Mouse (Mus musculus) liver, embryonic 16.5 days (tissue): ENCODE measurements at regions not wholly inside any gene's neighbourhood (a gene's known extent, or its start where the extent isn't known, plus 50 kb on each side); places are given as distances from the start of the nearest gene placed in this dataset.

Source experiments
- ATAC-seq: fragments of 200-750 bp; cut with Nextera tagmentation; 2 replicates; pipeline ENCODE4 v1.8.0; 2017; ENCODE audit warnings: low read depth, mild to moderate bottlenecking, moderate number of reproducible peaks, moderate library complexity
- H3K27ac ChIP-seq: fragments of 300-500 bp; sonication (generic); 2 replicates; pipeline ENCODE4 v1.5.1; 2014; ENCODE audit warnings: mild to moderate bottlenecking, low read length
- H3K27me3 ChIP-seq: fragments of 300-500 bp; sonication (generic); 2 replicates; pipeline ENCODE4 v1.6.1; 2014; ENCODE audit warnings: low read depth, low read length, mixed read lengths; ENCODE audit not compliant: control insufficient read depth, insufficient read depth
- H3K36me3 ChIP-seq: fragments of 300-500 bp; sonication (generic); 2 replicates; pipeline ENCODE4 v1.6.1; 2014; ENCODE audit warnings: mild to moderate bottlenecking; ENCODE audit not compliant: control insufficient read depth, insufficient read depth
- H3K4me1 ChIP-seq: fragments of 300-500 bp; sonication (generic); 2 replicates; pipeline ENCODE4 v1.6.1; 2014; ENCODE audit warnings: low read depth, low read length, mixed read lengths; ENCODE audit not compliant: control insufficient read depth
- H3K4me2 ChIP-seq: fragments of 300-500 bp; sonication (generic); 2 replicates; pipeline ENCODE4 v1.6.1; 2014; ENCODE audit warnings: low read depth, low read length, mixed read lengths
- H3K4me3 ChIP-seq: fragments of 300-500 bp; sonication (generic); 2 replicates; pipeline ENCODE4 v1.5.1; 2014; ENCODE audit warnings: low read depth, mild to moderate bottlenecking, low read length
- H3K9ac ChIP-seq: fragments of 300-500 bp; sonication (generic); 2 replicates; pipeline ENCODE4 v1.6.1; 2014; ENCODE audit warnings: low read depth, low read length
- H3K9me3 ChIP-seq: fragments of 300-500 bp; sonication (generic); replicated peaks from 2 replicates; pipeline ENCODE4 v1.6.1; 2016; ENCODE audit warnings: low read length; ENCODE audit not compliant: control insufficient read depth
- WGBS: fragments of 180-500 bp; shearing (Covaris S2); extraction: QIAGEN DNeasy Blood & Tissue Kit; methylation state at CpG from one replicate; pipeline ENCODE4 v1.1.7; 2014; ENCODE audit not compliant: insufficient replicate concordance; 5-methylcytosine and 5-hydroxymethylcytosine counted together

DNA sequence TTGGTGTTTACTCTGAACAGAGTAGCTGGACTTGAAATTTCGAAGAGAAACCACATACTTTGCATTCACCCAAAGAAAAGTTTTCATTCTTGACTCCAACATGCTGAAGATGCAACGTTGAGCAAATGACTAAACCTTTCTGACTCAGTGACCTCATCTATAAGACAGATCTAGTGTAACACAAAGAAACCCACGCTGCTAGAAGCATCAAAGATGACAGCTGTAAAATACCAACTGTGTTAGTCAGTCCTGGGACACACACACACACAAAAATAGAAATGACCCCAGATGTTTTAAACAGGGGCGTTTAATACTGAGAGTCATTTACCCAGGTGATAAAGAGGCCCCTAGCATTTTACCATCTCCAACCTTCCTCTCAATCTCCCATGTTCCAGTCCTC lies 307.7 kb downstream of the Dhx15 start:
- ATAC-seq, result no peak

DNA sequence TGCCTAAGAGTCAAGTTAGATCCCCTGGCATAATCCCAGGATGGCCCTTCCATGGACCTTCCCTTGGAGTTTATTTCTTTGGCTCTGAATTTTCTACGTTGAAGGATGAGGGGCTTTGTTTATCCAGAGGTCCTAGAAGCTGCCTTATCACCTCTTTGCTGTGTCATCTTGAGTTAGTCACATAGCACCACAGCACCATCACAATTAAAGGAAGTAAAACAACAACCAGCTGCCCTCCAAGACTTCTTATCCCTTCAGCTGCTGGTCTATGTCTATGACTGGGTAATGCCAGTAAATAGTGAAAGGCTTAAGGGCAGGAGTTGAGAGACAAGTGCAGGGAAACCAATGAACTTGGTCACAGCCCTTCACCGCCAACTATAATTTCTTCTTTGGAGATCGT lies 308.1 kb downstream of the Dhx15 start:
- ATAC-seq, result no peak
- H3K27ac ChIP-seq, result no peak overlapping the region
- H3K27me3 ChIP-seq, result no peaks in the 10 kb centered on the region
- no peaks in the 10 kb centered on the region for H3K36me3 ChIP-seq
- WGBS, result 53% methylated on average over 3 of the region's 3 CpGs
- H3K9me3 ChIP-seq, result no peaks in the 10 kb centered on the region
- no peak overlapping the region for H3K4me2 ChIP-seq
- no peak overlapping the region for H3K4me3 ChIP-seq
- no peaks in the 10 kb centered on the region for H3K4me1 ChIP-seq
- H3K9ac ChIP-seq, result no peak overlapping the region

More for the DNA sequence above, 307.7 kb downstream of the Dhx15 start:
- no peak overlapping the region for H3K4me3 ChIP-seq
- H3K9ac ChIP-seq, result no peak overlapping the region
- H3K4me1 ChIP-seq, result no peaks in the 10 kb centered on the region
- H3K27ac ChIP-seq, result no peak overlapping the region
- 47% methylated on average over 4 of the region's 4 CpGs for WGBS
- no peaks in the 10 kb centered on the region for H3K36me3 ChIP-seq
- H3K27me3 ChIP-seq, result no peaks in the 10 kb centered on the region
- H3K9me3 ChIP-seq, result no peaks in the 10 kb centered on the region
- no peak overlapping the region for H3K4me2 ChIP-seq

DNA sequence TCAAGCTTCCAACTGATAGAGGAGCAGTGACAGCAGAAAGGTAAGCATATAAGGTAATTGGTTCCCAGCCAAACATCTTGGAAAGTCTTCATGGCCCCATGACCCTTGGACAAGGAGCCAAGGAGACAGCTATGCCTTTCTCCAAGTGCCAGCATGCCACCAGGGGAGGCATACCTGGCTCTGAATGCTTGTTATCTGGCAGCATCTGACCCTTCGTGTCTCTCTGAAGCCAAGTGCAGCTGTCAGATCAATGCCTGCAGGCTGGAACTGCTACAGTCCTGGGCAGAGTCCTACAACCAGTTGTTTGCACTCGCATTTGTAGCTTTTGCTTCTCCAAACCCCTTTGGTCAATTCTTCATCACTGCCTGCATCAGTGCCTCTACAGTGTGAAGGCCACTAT lies 309.3 kb upstream of the Ppargc1a start:
- H3K4me2 ChIP-seq, result no peak overlapping the region
- no peak overlapping the region for H3K27ac ChIP-seq
- WGBS, result 50% methylated on average over 2 of the region's 2 CpGs
- H3K27me3 ChIP-seq, result no peaks in the 10 kb centered on the region
- H3K36me3 ChIP-seq, result no peaks in the 10 kb centered on the region
- no peaks in the 10 kb centered on the region for H3K9me3 ChIP-seq
- no peak overlapping the region for H3K9ac ChIP-seq
- H3K4me3 ChIP-seq, result no peak overlapping the region
- no peaks in the 10 kb centered on the region for H3K4me1 ChIP-seq
- no peak for ATAC-seq

DNA sequence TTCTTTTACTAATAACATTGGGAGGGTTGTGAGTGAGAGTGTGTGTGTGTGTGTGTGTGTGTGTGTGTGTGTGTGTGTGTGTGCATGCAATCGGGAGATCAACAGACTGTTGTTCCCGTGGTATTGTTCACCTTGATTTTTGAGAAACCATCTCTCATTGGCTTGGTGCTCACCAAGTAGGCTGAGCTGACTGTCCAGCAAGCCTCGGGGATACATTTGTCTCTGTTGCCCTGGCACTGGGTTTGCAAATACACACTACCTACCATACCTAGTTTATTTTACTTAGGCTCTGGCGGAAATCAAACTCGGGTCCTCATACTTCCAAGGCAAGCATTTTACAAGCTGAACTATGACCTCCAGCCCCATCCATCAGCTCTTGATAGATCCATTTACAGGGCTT lies 306.0 kb upstream of the Ppargc1a start:
- Histone ChIP-seq H3K4me1 (no peaks in the 10 kb centered on the region), H3K9me3 (no peaks in the 10 kb centered on the region), H3K27ac (no peak overlapping the region), H3K27me3 (no peaks in the 10 kb centered on the region), H3K9ac (no peak overlapping the region), H3K4me2 (no peak overlapping the region), H3K36me3 (no peaks in the 10 kb centered on the region), H3K4me3 (no peak overlapping the region)
- 67% methylated on average over 5 of the region's 5 CpGs for WGBS
- no peak for ATAC-seq

DNA sequence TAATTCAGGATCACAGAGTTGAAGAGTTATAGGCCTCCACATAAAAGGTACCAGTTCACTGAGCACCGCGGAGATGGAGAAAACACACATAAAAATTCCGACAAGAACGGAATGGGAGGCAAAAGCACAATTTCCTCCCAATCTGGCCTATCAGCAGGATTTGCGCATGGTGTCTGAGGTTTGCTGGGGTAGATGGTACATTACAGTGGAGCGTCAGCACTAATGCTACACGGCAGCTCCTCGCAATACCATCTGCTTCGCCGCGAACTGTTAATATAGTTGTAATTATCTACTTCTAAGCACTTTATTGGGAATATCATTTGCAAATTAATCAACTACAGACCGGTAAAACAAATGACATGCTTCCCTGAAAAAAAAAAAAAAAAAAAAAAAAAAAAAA lies 304.2 kb upstream of the Ppargc1a start:
- no peaks in the 10 kb centered on the region for H3K36me3 ChIP-seq
- no peak overlapping the region for H3K9ac ChIP-seq
- no peaks in the 10 kb centered on the region for H3K4me1 ChIP-seq
- ATAC-seq, result no peak
- H3K27ac ChIP-seq, result no peak overlapping the region
- WGBS, result 87% methylated on average over 12 of the region's 12 CpGs
- H3K4me3 ChIP-seq, result no peak overlapping the region
- no peaks in the 10 kb centered on the region for H3K27me3 ChIP-seq
- H3K4me2 ChIP-seq, result no peak overlapping the region
- H3K9me3 ChIP-seq, result no peaks in the 10 kb centered on the region

DNA sequence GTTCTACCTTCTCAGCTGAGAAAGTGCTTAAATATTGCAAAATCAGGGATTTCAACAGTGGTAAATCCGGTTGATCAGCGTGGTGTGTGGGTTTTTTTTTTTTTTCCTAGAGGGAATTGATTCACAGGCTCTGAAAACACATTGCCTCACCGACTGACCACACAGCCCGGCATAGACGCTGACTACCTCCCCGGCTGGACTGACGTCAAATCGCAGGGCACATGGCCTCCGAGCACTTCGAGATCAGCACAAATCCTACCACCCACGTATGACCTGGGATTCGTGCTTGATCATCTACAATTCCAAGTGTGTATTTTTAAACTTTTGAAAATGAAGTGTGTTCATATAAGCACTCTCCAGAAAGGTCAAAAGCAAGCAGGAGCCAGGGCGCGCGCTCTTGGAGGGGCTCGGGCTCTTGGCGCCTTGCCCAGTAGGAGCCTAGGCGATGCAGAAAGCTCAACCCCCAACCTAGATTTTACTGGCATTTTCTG lies 300.7 kb upstream of the Ppargc1a start:
- Histone ChIP-seq H3K9ac (no peak overlapping the region), H3K27ac (no peak overlapping the region; the same call in 1 of the 2 replicates), H3K36me3 (no peaks in the 10 kb centered on the region), H3K27me3 (no peaks in the 10 kb centered on the region), H3K4me3 (no peak overlapping the region), H3K4me1 (no peaks in the 10 kb centered on the region; the same call in 1 of the 2 replicates), H3K9me3 (no peaks in the 10 kb centered on the region), H3K4me2 (no peak overlapping the region)
- 74% methylated on average over 18 of the region's 18 CpGs for WGBS
- ATAC-seq, result peak; percentile 79

DNA sequence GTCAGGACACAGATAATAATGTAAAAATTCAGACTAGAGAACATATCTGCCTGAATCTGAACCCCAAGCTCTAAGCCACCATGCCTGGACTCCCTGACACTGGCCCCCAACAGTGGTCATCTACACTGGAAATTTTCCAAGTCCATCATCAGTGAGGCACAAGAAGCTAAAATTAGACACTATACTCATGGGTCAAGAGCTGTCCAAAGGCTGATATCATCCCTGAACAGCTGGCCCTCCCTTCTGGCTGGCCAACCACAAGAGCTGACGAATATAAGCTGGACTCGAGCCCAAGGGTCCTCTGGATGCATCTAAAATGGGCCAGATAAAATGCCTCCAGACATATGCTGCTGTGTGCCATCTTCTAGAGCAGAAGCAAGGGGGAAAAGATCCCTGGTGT lies 298.5 kb upstream of the Ppargc1a start:
- Histone ChIP-seq H3K9ac (no peak overlapping the region), H3K4me3 (no peak overlapping the region), H3K36me3 (no peaks in the 10 kb centered on the region), H3K4me2 (no peak overlapping the region), H3K9me3 (no peaks in the 10 kb centered on the region), H3K4me1 (no peaks in the 10 kb centered on the region; the same call in 1 of the 2 replicates), H3K27me3 (no peaks in the 10 kb centered on the region), H3K27ac (no peak overlapping the region)
- 33% methylated on average over 2 of the region's 2 CpGs for WGBS
- no peak for ATAC-seq

DNA sequence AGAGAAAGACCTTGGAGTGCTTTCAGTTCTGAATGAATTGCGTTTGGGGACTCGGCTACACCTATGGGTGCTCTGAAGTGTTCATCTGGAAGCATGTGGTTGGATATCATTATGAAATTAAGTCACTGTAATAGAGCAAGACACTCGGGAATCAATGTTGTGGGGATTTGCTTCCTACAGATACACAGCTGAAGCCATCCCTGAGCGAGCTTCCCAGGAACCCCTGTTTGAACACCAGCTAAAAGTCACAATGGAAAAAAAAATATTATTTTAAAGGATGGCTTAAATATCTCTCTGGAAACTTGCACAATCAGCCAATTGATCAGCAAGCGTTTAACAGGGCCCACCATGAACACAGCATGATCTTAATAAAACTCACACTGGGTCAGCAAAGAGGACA lies 293.0 kb upstream of the Ppargc1a start:
- Histone ChIP-seq H3K4me1 (no peaks in the 10 kb centered on the region), H3K4me2 (no peak overlapping the region), H3K9ac (no peak overlapping the region), H3K27me3 (no peaks in the 10 kb centered on the region), H3K9me3 (no peaks in the 10 kb centered on the region), H3K27ac (no peak overlapping the region), H3K36me3 (no peaks in the 10 kb centered on the region), H3K4me3 (no peak overlapping the region)
- ATAC-seq, result no peak
- 60% methylated on average over 5 of the region's 5 CpGs for WGBS

DNA sequence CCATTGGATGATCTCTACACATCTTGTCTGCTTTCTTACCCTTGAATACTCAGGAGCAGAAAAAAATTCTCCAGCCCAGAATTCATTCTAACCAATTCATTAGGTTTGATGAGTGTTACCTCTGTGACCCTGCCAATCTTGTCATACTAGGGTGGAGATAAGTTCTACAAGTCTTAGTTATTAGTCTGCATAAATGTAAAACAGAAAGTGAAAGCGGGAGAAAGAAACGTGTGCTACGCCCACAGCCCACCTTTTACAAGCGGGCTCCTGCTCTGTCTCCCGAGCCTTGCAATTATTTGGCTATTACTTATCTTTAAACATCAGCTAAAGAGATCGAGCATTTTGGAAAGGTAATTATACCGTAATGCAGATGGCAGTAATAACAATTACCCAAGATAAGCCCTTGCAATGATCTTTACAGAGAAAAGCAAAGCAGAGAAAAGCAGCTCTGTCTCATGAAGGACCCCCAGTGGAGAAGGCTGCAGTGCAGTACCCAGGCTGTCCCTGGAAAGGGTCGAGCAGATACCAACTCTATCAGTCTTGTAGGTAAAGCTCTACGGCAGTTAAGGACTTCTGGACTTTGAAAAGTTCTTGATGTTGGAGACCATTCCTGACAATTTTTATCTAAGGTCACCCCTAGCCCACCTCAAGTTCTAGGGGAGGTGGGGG lies 286.1 kb upstream of the Ppargc1a start:
- Histone ChIP-seq H3K27me3 (no peaks in the 10 kb centered on the region), H3K36me3 (no peaks in the 10 kb centered on the region), H3K9ac (no peak overlapping the region), H3K9me3 (no peaks in the 10 kb centered on the region), H3K4me2 (peak overlapping the region; percentile 39), H3K27ac (no peak overlapping the region), H3K4me3 (peak overlapping the region; percentile 38), H3K4me1 (no peaks in the 10 kb centered on the region)
- no peak for ATAC-seq
- 44% methylated on average over 9 of the region's 9 CpGs for WGBS
